Mouse (Mus musculus) heart, postnatal 0 days (tissue): ENCODE results near the gene Gcn1l1.
"Not testable (repeated sequence)": the region's sequence is repeated elsewhere in the genome, so short reads cannot be mapped to it uniquely, and the experiment has no call there.

Experiments used
- CTCF ChIP-seq: IDR thresholded peaks from 2 replicates; pipeline ENCODE4 v1.5.1; 2016; ENCODE audit warnings: antibody characterized with exemption, control low read depth, low read depth
- EP300 ChIP-seq: IDR thresholded peaks from 2 replicates; pipeline ENCODE4 v1.6.1; 2016; ENCODE audit warnings: antibody characterized with exemption, low read depth

DNA sequence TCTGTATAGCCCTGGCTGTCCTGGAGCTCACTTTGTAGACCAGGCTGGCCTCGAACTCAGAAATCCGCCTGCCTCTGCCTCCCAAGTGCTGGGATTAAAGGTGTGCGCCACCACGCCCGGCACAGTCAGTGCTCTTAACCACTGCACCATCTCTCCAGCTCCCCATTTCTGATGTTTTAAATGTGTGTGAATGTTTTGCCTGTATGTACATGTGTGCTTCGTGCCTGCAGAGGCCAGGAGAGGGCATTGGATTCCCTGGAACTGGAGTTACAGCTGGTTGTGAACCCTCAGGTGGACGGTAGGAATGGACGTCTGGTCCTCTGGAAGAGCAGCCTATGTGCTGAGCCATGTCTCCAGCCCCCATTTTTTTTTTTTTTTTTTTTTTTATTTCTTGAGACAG is 46.8 kb upstream of the Gcn1l1 start:
- TF ChIP-seq CTCF, EP300: not testable (repeated sequence)
